Mouse (Mus musculus) bone marrow macrophage, adult 2 months (primary cell): ENCODE measurements around the gene Nt5dc1.

Experiments
- CTCF ChIP-seq: IDR thresholded peaks from 2 replicates; pipeline ENCODE4 v1.5.1; 2012; ENCODE audit warnings: low read depth, mild to moderate bottlenecking, low read length, moderate library complexity
- POLR2A ChIP-seq: IDR thresholded peaks from 2 replicates; pipeline ENCODE4 v1.6.1; 2012; ENCODE audit warnings: mild to moderate bottlenecking, low read depth, low read length, borderline replicate concordance

DNA sequence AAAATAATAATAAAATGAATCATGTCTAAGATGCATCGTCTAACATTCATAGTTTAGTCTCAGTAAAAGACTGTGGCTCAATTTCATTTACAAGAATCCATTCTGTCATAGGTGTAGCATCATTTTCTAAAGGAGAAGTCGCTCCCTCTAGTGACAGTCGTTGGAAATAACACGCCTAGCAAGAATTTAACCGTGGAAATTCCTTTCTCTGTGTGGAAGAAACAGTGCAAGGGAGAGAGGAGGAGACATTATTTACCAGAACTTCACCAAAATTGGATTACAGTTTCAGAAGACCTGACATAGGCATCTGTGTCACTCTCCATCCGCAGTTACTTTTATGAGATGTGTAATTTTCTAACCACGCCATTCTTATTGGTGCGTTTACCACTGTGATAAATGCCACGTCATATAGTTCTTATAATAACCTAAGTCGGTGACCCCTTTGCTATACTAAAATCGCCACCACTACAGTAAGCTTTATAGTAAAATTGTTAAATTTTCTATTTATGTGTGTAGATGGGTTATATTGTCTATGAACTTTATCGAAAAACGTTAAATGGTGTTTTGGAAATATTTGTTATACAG is 137.7 kb downstream of the Nt5dc1 start:
- TF ChIP-seq POLR2A (no peak), CTCF (no peak)
